ENCODE assay signal across 1 mouse cellular context in the genomic region with DNA sequence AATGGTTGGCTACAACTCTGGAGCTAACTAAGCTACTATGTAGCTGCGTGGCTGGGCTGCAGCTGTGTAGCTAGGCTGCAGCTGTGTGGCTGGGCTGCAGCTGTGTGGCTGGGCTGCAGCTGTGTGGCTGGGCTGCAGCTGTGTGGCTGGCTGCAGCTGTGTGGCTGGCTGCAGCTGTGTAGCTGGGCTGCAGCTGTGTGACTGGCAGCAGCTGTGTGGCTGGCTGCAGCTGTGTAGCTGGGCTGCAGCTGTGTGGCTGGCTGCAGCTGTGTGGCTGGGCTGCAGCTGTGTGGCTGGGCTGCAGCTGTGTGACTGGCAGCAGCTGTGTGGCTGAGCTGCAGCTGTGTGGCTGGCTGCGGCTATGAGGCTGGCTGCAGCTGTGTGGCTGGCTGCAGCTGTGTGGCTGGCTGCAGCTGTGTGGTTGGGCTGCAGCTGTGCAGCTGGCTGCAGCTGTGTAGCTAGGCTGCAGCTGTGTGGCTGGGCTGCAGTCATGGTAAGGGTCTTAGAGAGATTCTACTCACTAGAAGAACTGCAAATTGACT.
TF ChIP-seq lines count a peak whose summit lies in the region.

No protein-coding gene starts in this region.

TF ChIP-seq in CH12.LX, 34 proteins besides CTCF, POLR2A, EP300 and RAD21:
- 0 out of 2 replicates have a peak, but pooled peaks have one; percentile 22 for TF ChIP-seq TCF12 (IDR thresholded peaks at IDR 0.05; ENCODE audit: low read depth, low read length)
